Mouse (Mus musculus) embryonic facial prominence, embryonic 12.5 days (tissue): ENCODE results near the gene Pfkm. TPM values are rescaled to one million over a fixed set of nuclear protein-coding genes. Genes with fewer than 3 reads are reported as not detected.

Experiments used
- ATAC-seq: fragments of 200-750 bp; cut with Nextera tagmentation; 2 replicates; pipeline ENCODE4 v1.8.0; 2017; ENCODE audit not compliant: insufficient number of reproducible peaks, insufficient read depth, low FRiP score, low TSS enrichment
- H3K27ac ChIP-seq: fragments of 300-500 bp; sonication (generic); 2 replicates; pipeline ENCODE4 v1.5.1; 2016; ENCODE audit warnings: mild to moderate bottlenecking
- H3K27me3 ChIP-seq: fragments of 300-500 bp; sonication (generic); 2 replicates; pipeline ENCODE4 v1.6.1; 2016; ENCODE audit warnings: mild to moderate bottlenecking, moderate library complexity
- H3K36me3 ChIP-seq: fragments of 300-500 bp; sonication (generic); 2 replicates; pipeline ENCODE4 v1.6.1; 2016; ENCODE audit warnings: mild to moderate bottlenecking
- H3K4me1 ChIP-seq: fragments of 300-500 bp; sonication (generic); 2 replicates; pipeline ENCODE4 v1.6.1; 2016
- H3K4me2 ChIP-seq: fragments of 300-500 bp; sonication (generic); replicated peaks from 2 replicates; pipeline ENCODE4 v1.6.1; 2016; ENCODE audit warnings: mild to moderate bottlenecking, moderate library complexity
- H3K4me3 ChIP-seq: fragments of 300-500 bp; sonication (generic); 2 replicates; pipeline ENCODE4 v1.5.1; 2016; ENCODE audit warnings: mild to moderate bottlenecking
- H3K9ac ChIP-seq: fragments of 300-500 bp; sonication (generic); 2 replicates; pipeline ENCODE4 v1.6.1; 2016; ENCODE audit warnings: mild to moderate bottlenecking, moderate library complexity
- H3K9me3 ChIP-seq: fragments of 300-500 bp; sonication (generic); 2 replicates; pipeline ENCODE4 v1.6.1; 2016; ENCODE audit warnings: mild to moderate bottlenecking, moderate library complexity
- WGBS: fragments of 180-500 bp; shearing (Covaris S2); methylation state at CpG from one replicate; pipeline ENCODE4 v1.1.7; 2016; 5-methylcytosine and 5-hydroxymethylcytosine counted together
- polyA plus RNA-seq: library from polyadenylated mRNA; unstranded; fragments of >200 nt; fragmentation: Nextera tagmentation; extraction: Ambion mirVana; gene quantifications from 2 replicates; pipeline ENCODE4 v1.2.1, GENCODE M21; 2016

Gene Pfkm
- polyA plus RNA-seq, 1 experiment from 2014 or later, result 50.5 TPM

DNA sequence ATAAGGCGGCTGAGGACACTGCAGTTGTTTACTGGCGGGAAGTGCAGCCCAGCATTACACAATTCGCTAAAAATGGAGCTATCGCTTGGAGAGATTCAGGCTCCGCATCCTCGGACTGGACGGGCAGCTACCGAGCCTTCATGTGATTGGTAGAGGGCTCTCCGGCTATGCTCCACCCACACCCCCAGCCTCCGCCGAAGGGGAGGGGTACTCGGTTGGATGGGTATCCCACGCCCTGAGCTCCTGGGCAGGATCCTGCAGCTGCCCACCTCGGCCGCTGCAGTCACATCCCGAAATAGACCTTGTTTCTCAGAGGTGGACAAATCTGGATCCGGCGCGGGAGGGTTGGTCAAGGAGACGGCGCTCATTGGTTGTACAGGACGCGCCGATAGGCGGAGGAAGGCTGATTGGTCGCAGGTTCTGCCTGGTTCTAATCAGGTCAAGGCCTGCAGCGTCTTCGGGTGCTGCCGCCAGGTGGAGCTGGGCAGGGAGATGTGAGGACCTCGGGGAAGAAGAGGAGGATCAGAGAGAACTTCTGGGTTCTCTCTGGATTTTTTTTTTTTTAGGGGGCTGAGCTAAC is 88.8 kb downstream of the Pfkm start:
- no peaks in the 10 kb centered on the region for H3K4me1 ChIP-seq
- ATAC-seq, result peak; percentile 98
- H3K9me3 ChIP-seq, result no peaks in the 10 kb centered on the region
- H3K4me2 ChIP-seq, result peak overlapping the region; percentile 69
- H3K36me3 ChIP-seq, result no peaks in the 10 kb centered on the region
- H3K4me3 ChIP-seq, result peak overlapping the region; percentile 48
- 0 out of 2 replicates have a peak overlapping the region, but pooled peaks have one; percentile 24 for H3K9ac ChIP-seq
- peaks cover 9% of the 10 kb centered on the region; the same call in 1 of the 2 replicates for H3K27me3 ChIP-seq
- WGBS, result under 1% methylated on average over 30 of the region's 30 CpGs
- H3K27ac ChIP-seq, result no peak overlapping the region

Other genes with a start within 250 kb of the Pfkm start
- gene Hdac7, start 248.1 kb upstream of the Pfkm start, polyA plus RNA-seq, result 33.5 and 38.8 TPM in 2 replicates
- 0.60 and 0.97 TPM in 2 replicates for gene Vdr, start 182.0 kb upstream of the Pfkm start, polyA plus RNA-seq
- 35.9 and 37.6 TPM in 2 replicates for gene Tmem106c, start 128.4 kb upstream of the Pfkm start, polyA plus RNA-seq
- 377 and 433 TPM in 2 replicates for gene Col2a1, start 87.9 kb upstream of the Pfkm start, polyA plus RNA-seq
- 41.8 and 45.6 TPM in 2 replicates for gene Senp1, start 1.2 kb downstream of the Pfkm start, polyA plus RNA-seq
- 46.4 and 47.2 TPM in 2 replicates for gene Asb8, start 73.0 kb downstream of the Pfkm start, polyA plus RNA-seq
- 2.0 and 2.4 TPM in 2 replicates for gene Ccdc184, start 74.6 kb downstream of the Pfkm start, polyA plus RNA-seq
- gene Olfr288, start 103.0 kb downstream of the Pfkm start, polyA plus RNA-seq, result not detected in 2 replicates
- not detected in 2 replicates for gene Gm44579, start 128.4 kb downstream of the Pfkm start, polyA plus RNA-seq
- gene Olfr287, start 128.5 kb downstream of the Pfkm start, polyA plus RNA-seq, result not detected in 2 replicates
- gene Olfr286, start 141.9 kb downstream of the Pfkm start, polyA plus RNA-seq, result not detected in 2 replicates
- not detected in 2 replicates for gene H1fnt, start 164.7 kb downstream of the Pfkm start, polyA plus RNA-seq
- gene Zfp641, start 203.6 kb downstream of the Pfkm start, polyA plus RNA-seq, result 1.0 and 1.2 TPM in 2 replicates
- not detected in 2 replicates for gene Olfr285, start 224.8 kb downstream of the Pfkm start, polyA plus RNA-seq
- gene Olfr284, start 248.4 kb downstream of the Pfkm start, polyA plus RNA-seq, result not detected in 2 replicates